Mouse (Mus musculus) lung, postnatal 4 days (tissue): ENCODE data around the gene Pld6.

ENCODE experiments used
- DNase-seq, 2 experiments: peaks; one replicate each; pipeline ENCODE4 v3.0.0; 2021

Pld6 gene

GRCm38 (mm10) chr11:59783591-59783990, 3.9 kb downstream of the Pld6 start:
- no peak for DNase-seq

- DNase-seq, result no peak
These were observed 5.3 kb downstream of the Pld6 start for GRCm38 (mm10) chr11:59782091-59782590.

DNA sequence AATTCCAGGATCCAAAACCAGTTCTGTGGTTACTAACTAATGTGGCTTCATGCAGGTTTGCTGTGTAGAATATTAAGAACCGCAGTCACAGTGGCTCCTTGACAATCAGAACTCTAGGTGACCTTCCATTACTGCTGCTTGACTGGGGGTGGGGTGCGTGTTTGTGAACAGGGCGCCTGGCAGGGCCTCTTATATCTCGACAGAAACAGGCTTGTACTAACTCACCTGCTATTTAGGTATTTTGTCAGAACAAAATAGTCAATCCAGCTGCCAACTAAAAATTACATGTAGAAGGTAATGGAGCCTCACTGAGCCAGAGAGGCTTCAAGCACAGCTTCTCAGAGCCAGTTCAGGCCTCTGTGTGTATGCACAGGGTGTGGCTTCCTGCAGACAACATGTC, 7.2 kb downstream of the Pld6 start:
- DNase-seq, result no peak

DNA sequence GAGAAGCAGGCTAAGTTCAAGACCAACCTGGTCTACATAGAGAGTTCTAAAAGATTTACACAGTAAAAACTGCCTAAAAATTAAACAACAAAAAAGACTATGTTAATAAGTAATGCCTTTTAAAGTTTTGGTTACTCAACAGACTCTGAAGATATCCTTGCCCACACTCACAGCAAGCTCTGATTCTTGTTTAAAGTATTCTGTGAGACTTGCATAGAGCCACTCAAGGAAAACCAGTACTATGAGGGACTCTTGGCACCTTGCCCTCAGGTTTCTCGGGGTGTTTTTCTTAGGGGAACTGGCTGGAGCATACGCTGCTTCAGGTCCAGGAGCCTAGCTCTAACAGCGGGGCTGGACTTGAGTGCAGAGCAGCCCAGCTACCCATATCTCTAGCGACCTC, 8.0 kb downstream of the Pld6 start:
- peak in 1 of 2 experiments; percentile 34 for DNase-seq

- no peak for DNase-seq
These were observed 8.6 kb downstream of the Pld6 start for GRCm38 (mm10) chr11:59778874-59779223.

DNA sequence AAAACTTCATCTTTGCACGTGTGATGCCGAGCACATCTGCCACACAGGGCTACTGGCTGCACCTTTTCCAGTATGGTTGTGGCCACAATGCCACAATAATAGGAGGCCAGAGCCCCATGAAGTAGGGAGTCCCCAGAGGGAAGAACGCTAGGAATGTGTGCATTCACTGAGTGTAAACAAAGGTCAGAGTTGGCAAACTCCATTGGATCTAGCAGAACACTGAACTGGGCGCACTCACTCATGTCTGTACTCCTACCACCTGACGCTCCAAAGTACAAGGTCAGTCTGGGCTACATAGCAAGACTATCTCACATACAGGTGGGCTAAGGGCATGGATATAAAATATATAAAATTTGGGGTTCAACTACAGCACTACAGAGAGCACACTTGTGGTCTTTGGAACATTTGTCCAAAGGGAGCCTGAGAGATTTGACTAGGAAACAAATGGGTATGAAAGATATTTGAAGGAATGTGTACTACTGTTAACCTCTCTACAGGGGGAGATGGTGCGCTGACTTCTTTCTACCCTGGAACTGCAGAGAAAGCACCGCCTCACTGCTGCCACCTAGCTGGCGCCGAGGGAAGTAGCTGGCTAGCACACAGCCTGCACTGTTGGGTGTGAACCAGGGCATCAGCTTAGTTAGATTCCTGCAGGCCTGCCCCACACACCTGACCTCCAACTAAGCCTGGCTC, 9.1 kb downstream of the Pld6 start:
- peak; percentile 86 to 89 for DNase-seq

DNA sequence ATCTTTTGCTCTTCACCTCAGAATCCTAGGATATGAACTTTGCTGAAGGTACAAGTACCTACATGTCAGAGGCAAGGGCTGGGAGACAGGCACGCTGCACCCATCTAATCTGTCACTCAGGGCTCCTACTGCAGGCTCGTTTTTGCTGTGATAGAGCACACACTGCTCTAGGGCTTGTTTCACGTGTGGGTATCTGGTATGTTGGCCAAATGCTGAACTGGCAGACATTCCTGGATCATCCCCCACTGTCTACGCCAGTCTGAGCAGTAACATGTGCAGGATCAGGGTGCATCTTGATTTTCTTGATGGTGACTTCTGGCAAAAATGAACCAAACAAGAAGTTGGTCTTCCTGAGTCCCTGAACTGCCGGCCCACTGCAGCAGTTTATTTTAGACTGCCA, 10.2 kb downstream of the Pld6 start:
- no peak for DNase-seq

GRCm38 (mm10) chr11:59775435-59776148, 11.9 kb downstream of the Pld6 start:
- no peak for DNase-seq

DNA sequence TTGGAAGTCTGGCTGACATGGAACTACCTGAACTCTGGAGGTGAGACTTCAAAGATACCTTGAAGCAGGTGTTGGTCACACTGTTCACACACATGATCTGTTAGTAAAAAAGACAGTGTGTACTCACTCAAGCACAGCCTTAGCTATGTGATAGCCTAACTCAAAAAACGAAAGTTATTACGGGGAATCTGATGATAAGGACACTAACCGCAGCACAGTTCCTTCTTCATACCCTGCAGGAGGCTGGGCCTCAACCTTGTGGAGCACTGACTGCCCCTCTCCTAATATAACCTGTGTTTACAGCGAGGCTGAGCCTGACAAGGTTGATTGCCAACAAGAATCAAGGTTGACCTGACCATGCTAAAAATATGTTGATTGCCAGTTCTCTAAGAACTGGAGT, 12.9 kb downstream of the Pld6 start:
- no peak for DNase-seq

DNA sequence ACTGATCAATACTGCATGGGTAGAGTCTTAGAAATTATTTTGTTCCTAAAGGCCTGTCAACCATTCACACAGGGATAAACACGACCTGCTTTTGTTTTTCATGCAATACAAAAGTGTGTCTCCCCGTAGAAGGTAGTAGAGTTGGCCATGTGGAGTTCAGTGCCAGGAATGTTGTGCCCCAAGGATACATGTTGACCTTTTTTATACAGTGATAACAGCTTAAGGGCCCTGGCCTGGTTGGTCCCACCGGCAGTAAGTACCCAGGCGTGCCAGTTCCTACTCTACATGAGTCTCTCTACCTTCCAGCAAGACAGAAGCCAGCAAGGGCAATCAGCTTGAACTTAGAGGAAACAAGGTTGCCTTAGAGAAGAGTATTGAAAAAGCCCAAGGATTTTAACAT, 14.5 kb downstream of the Pld6 start:
- DNase-seq, result no peak

DNA sequence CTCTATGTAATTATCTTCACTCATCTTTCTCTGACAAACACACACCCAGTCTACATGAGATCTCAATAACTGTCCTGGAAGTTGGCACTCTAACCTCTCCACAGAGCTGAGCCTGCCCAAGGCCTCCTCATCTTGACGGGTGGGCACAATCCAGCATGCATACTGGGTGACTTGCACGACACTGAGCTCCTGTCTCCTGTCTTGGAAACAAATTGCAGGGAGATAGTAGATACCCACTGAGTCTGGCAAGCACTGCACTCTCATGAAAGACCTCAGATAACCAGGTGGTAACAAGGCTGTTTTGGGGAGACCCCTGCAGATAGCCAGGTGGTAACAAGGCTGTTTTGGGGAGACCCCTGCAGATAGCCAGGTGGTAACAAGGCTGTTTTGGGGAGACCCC, 15.2 kb downstream of the Pld6 start:
- no peak for DNase-seq

GRCm38 (mm10) chr11:59770753-59771152, 16.7 kb downstream of the Pld6 start:
- DNase-seq, result no peak

GRCm38 (mm10) chr11:59769738-59770137, 17.7 kb downstream of the Pld6 start:
- DNase-seq, result no peak

DNA sequence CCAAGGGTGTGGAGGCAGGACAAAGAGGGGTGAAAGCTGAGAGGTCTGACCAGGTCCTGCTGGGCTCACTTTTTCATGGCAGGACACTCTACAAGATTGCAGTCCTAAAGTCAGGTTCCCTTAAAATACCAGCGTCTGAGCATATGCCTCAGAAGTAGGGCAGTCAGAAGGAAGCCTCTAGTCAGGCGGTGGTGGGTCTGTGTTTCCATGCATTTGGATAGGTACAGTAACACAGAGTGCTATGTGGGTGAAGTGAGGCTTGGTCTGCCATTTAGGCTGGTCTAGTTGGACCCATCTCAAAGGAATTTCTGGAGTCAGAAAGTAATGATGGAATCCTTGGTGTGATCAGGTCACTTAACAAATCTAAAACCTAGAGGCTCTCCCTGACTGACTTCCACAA, 18.1 kb downstream of the Pld6 start:
- DNase-seq, result no peak

GRCm38 (mm10) chr11:59760796-59761195, 26.6 kb downstream of the Pld6 start:
- DNase-seq, result no peak

GRCm38 (mm10) chr11:59759626-59760025, 27.8 kb downstream of the Pld6 start:
- DNase-seq, result no peak

DNA sequence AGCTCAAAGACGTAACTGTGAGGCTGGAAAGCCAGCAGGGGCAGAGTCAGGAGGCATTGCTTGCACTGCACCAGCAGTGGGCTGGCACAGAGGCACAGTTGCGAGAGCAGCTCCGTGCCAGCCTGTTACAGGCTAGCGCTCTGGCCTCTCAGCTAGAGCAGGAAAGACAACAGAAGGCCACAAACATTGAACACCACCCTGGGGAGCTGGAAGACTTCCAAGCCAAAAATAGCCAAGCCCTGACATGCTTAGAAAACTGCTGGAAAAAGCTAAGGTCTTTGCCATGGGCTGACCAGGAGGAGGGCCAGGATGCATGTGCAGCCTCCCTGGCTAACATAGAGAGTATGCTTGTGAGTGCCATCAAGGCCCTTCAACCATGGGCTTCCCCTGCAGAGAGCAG, 28.3 kb downstream of the Pld6 start:
- DNase-seq, result peak; percentile 39 to 57

- no peak for DNase-seq
These were observed 29.1 kb downstream of the Pld6 start for GRCm38 (mm10) chr11:59758191-59758985.

GRCm38 (mm10) chr11:59756351-59756750, 31.1 kb downstream of the Pld6 start:
- no peak for DNase-seq

DNA sequence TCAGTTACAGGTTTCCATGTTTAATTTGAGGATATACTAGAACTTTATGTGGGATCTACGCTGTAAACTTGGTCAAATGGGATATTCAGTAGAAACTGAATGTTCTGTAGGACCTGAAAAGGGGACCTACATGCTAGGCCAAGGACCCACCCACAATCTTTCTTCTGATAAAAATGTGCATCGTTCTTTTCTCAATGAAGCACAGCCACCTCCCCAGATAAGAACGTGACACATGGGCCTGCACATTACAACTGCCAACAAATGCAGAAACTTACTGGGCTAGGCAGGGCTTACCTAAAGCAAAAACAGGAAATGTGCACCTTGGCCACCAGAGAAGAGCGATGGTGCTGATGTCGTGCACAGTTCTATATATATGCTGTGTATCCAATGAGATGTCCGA, 32.9 kb downstream of the Pld6 start:
- no peak for DNase-seq

DNA sequence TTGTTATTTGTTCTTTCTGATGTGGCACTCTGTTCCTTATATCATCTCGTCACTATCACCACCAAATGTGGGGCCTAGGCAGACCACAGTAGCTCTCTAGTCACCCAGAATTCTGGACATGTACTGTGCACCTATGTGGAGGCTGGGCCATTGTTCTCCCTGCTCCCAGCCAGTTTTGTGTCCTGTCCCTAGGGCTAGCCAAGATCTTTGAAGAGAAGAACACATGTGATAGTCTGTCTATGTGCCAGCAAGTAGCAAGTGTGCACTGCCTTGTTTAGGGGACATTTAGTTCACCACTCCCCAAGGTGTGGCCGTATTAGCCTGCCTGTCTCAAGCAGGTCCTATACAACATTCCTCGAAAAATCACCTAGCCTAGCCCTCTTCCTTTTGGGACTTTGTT, 38.4 kb downstream of the Pld6 start:
- DNase-seq, result no peak

- DNase-seq, result peak; percentile 50 to 68
These were observed 40.8 kb downstream of the Pld6 start for GRCm38 (mm10) chr11:59746614-59747013.

DNA sequence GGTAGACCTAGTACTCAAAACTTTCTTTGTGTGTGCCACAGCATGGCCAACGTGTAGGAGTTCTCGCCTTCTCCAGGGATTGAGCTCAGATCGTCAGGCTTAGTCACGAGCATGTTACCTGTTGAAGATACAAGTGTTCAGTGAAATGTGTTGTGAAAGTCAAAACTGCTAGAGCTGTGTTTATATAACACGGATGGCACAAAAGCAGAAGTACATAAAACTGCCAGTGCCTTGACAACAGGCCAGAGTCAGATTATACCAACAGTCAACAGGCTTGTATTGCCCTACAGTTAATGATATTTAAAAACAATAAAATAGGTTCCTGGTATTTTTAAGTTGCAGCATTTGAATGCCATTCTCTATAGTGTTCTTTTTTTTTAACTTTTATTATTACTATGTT, 41.6 kb downstream of the Pld6 start:
- DNase-seq, result no peak

DNA sequence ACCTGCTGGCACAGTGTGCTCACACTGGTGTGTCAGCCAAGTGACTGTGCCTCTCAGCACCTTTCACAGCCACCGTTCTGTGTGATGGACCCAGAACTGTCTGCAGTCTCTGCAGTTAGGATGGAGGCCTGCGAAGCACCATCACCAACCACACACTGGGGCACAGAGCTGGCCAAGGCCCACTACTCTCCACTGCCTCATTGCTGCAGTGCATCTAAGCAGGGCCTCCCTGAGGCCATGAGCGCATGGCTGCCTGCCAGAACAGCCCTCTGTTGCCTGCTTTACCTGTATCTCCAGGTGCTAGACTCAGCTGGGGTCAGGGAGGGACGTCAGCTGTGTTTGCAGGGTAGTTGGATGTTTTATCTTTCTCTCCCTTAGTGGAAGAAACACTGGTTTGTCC, 43.1 kb downstream of the Pld6 start:
- no peak for DNase-seq
